In the genomic region with DNA sequence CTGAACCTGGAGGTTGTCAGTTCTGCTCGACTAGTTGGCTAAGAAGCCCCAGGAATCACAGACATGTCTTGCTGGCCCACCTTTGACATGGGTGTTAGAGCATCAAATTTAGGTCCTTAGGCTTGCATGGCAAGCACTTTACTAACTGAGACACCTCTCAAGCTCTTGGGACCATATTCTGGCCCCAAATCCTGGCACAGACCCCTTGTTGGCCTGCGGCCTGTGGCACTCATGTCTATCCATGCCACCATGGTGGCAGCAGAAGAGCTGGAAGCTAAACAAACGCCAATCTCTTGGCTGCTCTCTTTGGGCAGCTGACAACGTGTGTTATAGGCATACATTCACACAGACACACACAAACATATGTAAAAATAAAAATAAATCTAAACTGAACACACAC, we compare ENCODE assay signal across 7 mouse cellular contexts.
"Had no signal": no experiment of that assay in that cellular context is flagged by ENCODE, and none has a peak within 500 bp of the region (broad histone marks: within the 10 kb centered on the region; RNA-seq: fewer than 3 reads in every experiment).

No protein-coding gene starts in this region.

- DNase-seq: lung, adult 2 months; lung, postnatal 14 days; lung, postnatal 36 days; right cerebral cortex, postnatal 14 days; thymus, adult 2 months; thymus, postnatal 25 days; thymus, postnatal 4 days had no signal
